Mouse (Mus musculus) hindbrain, embryonic 15.5 days (tissue): ENCODE results near the gene Olfr632. TPM values are rescaled to one million over a fixed set of nuclear protein-coding genes. Genes with fewer than 3 reads are reported as not detected.
"Not testable (repeated sequence)": the region's sequence is repeated elsewhere in the genome, so short reads cannot be mapped to it uniquely, and the experiment has no call there.

Source experiments
- ATAC-seq: fragments of 200-750 bp; cut with Nextera tagmentation; 2 replicates; pipeline ENCODE4 v1.8.0; 2017; ENCODE audit warnings: low read depth, moderate number of reproducible peaks, moderate TSS enrichment; ENCODE audit not compliant: low FRiP score
- H3K27ac ChIP-seq: fragments of 300-500 bp; sonication (generic); replicated peaks from 2 replicates; pipeline ENCODE4 v1.5.1; 2015; ENCODE audit warnings: mild to moderate bottlenecking, inconsistent platforms
- H3K27me3 ChIP-seq: fragments of 300-500 bp; sonication (generic); 2 replicates; pipeline ENCODE4 v1.6.1; 2015; ENCODE audit warnings: control low read depth, inconsistent platforms
- H3K36me3 ChIP-seq: fragments of 300-500 bp; sonication (generic); 2 replicates; pipeline ENCODE4 v1.6.1; 2015; ENCODE audit warnings: control low read depth, inconsistent platforms
- H3K4me1 ChIP-seq: fragments of 300-500 bp; sonication (generic); replicated peaks from 2 replicates; pipeline ENCODE4 v1.6.1; 2015; ENCODE audit warnings: control low read depth, inconsistent platforms
- H3K4me2 ChIP-seq: fragments of 300-500 bp; sonication (generic); 2 replicates; pipeline ENCODE4 v1.6.1; 2015; ENCODE audit warnings: moderate library complexity, mild to moderate bottlenecking, inconsistent platforms
- H3K4me3 ChIP-seq: fragments of 300-500 bp; sonication (generic); 2 replicates; pipeline ENCODE4 v1.5.1; 2015; ENCODE audit warnings: mild to moderate bottlenecking, inconsistent platforms
- H3K9ac ChIP-seq: fragments of 300-500 bp; sonication (generic); 2 replicates; pipeline ENCODE4 v1.6.1; 2015; ENCODE audit warnings: inconsistent platforms
- H3K9me3 ChIP-seq: fragments of 300-500 bp; sonication (generic); 2 replicates; pipeline ENCODE4 v1.6.1; 2016; ENCODE audit warnings: control low read depth, inconsistent platforms
- WGBS: fragments of 180-500 bp; shearing (Covaris S2); methylation state at CpG from one replicate; pipeline ENCODE4 v1.1.7; 2015; 5-methylcytosine and 5-hydroxymethylcytosine counted together
- polyA plus RNA-seq: library from polyadenylated mRNA; unstranded; fragments of >200 nt; fragmentation: Nextera tagmentation; extraction: Ambion mirVana; gene quantifications from 2 replicates; pipeline ENCODE4 v1.2.1, GENCODE M21; 2015

Olfr632 gene
- not detected in 2 replicates for polyA plus RNA-seq

DNA sequence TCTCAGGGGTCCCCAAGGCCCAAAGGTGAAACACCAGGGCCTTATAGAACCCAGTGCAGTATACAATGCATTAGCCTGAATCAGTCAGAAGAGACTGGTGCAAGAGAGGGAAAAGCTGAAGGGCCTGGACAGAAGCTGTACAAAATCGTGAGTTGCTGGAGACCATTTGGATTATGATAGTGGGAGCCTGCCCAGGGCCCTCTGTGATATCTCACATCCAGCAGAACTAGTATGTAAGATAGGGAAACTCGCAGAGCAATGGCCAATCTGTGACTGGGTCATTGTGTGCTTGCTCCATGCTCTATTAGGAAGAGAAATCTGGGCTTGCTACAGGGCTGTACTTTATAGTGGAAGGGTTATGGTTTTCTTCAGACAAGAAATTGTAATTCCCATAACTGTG, at the start of gene Olfr632:
Gene Olfr632 (plus strand): TSS at position 84 of the 400 bp plus-strand sequence.
- WGBS: 69% methylated on average over 2 of the region's 2 CpGs
- no peak within 1 kb of the TSS for H3K4me3 ChIP-seq
- no peak within 1 kb of the TSS for H3K27ac ChIP-seq
- H3K9ac ChIP-seq: no peak within 1 kb of the TSS
- no peaks in the 10 kb centered on the region for H3K9me3 ChIP-seq
- H3K4me2 ChIP-seq: no peak within 1 kb of the TSS
- no peak for ATAC-seq
- no peaks in the 10 kb centered on the region for H3K4me1 ChIP-seq
- H3K36me3 ChIP-seq: no peaks in the 10 kb centered on the region
- H3K27me3 ChIP-seq: no peaks in the 10 kb centered on the region

DNA sequence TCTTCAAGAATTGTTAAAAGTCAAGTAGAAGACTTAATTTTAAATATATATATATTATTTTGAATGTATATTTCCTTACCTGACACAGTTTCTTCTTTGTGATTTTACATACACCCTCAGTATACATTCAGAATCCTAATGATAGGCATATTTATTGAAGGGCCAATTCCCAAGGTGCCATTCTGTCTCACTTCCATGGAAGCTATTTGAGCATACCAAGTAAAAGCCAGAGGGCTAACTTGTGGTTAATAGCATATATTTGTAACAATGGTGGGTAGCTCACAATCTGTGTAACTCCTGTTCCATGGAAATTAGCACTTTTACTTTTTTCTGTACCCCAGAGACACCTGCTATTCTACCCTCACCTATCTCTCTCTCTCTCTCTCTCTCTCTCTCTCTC, 48.0 kb upstream of the Olfr632 start, which contains the start of gene Olfr66:
Gene Olfr66 (minus strand): TSS at position 101 of the 400 bp plus-strand sequence.
- no peaks in the 10 kb centered on the region for H3K36me3 ChIP-seq
- no peak within 1 kb of the TSS for H3K4me2 ChIP-seq
- H3K27me3 ChIP-seq: no peaks in the 10 kb centered on the region
- no peak within 1 kb of the TSS for H3K9ac ChIP-seq
- no peak within 1 kb of the TSS for H3K27ac ChIP-seq
- no peaks in the 10 kb centered on the region for H3K4me1 ChIP-seq
- no peaks in the 10 kb centered on the region for H3K9me3 ChIP-seq
- H3K4me3 ChIP-seq: no peak within 1 kb of the TSS
- ATAC-seq: no peak

DNA sequence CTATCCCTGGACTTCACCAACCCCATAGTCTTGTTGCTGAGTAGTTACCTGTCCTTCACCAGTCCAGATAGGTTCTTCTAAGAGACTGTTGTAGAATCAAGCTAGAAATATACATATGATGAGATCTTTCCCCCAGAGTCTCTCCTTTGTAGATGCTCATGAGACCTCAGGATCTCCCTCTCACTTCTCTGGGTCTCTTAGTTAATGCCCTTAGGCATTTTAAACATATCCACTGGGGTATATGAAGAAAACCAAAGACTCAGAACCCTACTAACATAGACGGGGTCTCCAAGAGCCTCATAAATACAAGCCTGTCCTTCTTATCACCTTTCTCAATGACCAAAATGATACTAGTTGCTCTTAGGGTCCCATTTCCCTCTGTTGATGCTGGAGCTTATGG, 39.8 kb upstream of the Olfr632 start, which contains the start of gene Olfr64:
Gene Olfr64 (minus strand): TSS at position 101 of the 400 bp plus-strand sequence.
- Histone ChIP-seq H3K4me1 (no peaks in the 10 kb centered on the region), H3K27ac (no peak within 1 kb of the TSS), H3K9ac (no peak within 1 kb of the TSS), H3K9me3 (no peaks in the 10 kb centered on the region), H3K4me2 (no peak within 1 kb of the TSS), H3K36me3 (no peaks in the 10 kb centered on the region), H3K4me3 (no peak within 1 kb of the TSS), H3K27me3 (no peaks in the 10 kb centered on the region)
- 86% methylated on average over 1 of the region's 1 CpGs for WGBS
- no peak for ATAC-seq

DNA sequence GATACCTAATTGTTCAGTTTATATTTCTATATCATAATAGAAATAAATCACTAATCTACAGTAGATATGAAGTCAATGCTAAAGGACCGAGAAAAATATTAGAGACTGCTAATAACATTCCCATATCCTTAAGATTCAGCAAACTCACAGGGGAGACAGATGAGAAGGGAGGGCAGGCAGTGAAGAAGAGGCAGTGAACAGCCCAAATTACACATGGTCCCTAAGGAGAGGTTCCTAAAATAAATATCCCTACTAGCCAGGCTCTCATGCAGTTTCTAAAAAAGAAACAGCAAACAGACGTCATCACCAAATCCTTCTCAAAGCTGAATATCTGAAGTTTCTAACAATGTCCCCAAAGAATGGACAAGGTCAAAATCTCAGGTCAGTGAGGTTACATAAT, 31.0 kb upstream of the Olfr632 start, which contains the start of gene Olfr65:
Gene Olfr65 (plus strand): TSS at position 301 of the 400 bp plus-strand sequence.
- ATAC-seq: no peak
- Histone ChIP-seq H3K27ac (no peak within 1 kb of the TSS), H3K9ac (no peak within 1 kb of the TSS), H3K4me3 (no peak within 1 kb of the TSS), H3K9me3 (no peaks in the 10 kb centered on the region), H3K4me2 (no peak within 1 kb of the TSS), H3K4me1 (no peaks in the 10 kb centered on the region), H3K36me3 (no peaks in the 10 kb centered on the region), H3K27me3 (no peaks in the 10 kb centered on the region)
- 86% methylated on average over 2 of the region's 2 CpGs for WGBS

DNA sequence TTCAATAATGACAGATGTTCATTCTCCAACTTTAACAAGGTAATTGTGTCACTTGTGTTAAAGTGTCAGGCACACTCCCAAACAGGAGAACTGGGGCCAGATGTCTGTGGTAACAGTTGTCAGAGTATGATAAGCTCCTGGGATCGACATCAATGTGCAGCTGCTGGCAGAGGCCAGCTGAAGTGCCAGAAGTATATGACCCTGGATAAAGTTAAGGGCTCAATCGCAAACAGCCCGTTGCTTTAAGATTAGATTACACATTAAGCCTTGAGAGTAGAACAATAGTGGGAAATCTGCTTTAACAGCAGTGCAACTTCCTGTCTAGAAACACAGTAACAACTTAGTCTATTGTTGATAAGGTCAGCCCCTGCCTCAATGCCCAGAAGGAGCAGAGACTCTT, 24.1 kb upstream of the Olfr632 start:
- 72% methylated on average over 3 of the region's 3 CpGs for WGBS
- no peak for ATAC-seq
- no peak overlapping the region for H3K27ac ChIP-seq
- H3K9me3 ChIP-seq: no peaks in the 10 kb centered on the region
- H3K9ac ChIP-seq: no peak overlapping the region
- no peaks in the 10 kb centered on the region for H3K36me3 ChIP-seq
- H3K4me1 ChIP-seq: no peaks in the 10 kb centered on the region
- no peak overlapping the region for H3K4me2 ChIP-seq
- no peak overlapping the region for H3K4me3 ChIP-seq
- no peaks in the 10 kb centered on the region for H3K27me3 ChIP-seq

DNA sequence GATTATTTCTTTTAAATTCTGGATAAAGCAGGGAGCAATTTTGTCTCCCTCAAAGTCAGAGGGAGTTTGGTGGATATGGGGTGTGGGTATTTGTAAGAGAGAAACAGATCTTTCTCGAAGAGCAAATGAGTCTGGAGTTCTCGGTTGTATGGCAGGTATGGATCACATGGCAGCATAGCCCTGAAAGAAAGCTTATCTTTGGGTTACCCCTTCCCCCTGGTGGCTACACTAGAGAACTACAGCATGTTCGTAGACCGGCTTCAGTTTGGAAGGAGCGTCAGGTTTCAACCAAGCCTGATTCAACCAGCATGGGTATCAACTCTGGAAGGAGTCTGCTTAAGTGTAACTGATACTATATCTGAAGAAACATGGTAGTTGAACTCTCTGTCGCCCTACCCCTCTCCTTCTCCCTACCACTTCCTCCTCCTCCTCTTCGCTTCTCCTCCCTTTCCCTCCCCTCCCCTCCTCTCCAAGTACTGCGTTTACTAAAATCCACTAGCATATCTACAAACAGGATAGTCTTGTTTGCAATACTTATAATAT, 21.1 kb upstream of the Olfr632 start:
- no peaks in the 10 kb centered on the region for H3K9me3 ChIP-seq
- no peak overlapping the region for H3K4me2 ChIP-seq
- no peak overlapping the region for H3K9ac ChIP-seq
- no peak overlapping the region for H3K27ac ChIP-seq
- no peaks in the 10 kb centered on the region for H3K4me1 ChIP-seq
- H3K36me3 ChIP-seq: no peaks in the 10 kb centered on the region
- H3K27me3 ChIP-seq: no peaks in the 10 kb centered on the region
- no peak overlapping the region for H3K4me3 ChIP-seq
- WGBS: 47% methylated on average over 8 of the region's 8 CpGs
- ATAC-seq: no peak

DNA sequence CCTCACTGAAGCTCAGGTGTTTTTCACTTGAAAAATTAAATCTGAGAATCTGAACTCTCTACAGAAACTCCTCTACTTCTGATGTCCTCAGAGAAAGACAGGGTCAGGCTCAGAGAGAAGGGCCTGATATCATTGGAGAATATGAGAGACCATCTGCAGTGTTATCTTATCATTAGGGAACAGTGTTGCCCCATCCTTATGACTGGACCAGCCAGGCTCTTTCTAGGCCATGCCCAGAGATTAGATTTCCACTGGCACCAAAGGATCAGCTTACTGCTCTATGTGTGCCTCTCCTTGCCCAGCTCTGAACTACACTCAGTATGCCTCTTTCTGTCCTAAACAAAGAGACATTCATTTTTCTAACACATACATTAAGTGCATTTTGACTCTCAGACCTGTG, 18.8 kb upstream of the Olfr632 start:
- Histone ChIP-seq H3K9me3 (no peaks in the 10 kb centered on the region), H3K4me1 (no peaks in the 10 kb centered on the region), H3K36me3 (no peaks in the 10 kb centered on the region), H3K9ac (no peak overlapping the region), H3K4me2 (no peak overlapping the region), H3K27ac (no peak overlapping the region), H3K27me3 (no peaks in the 10 kb centered on the region), H3K4me3 (no peak overlapping the region)
- no peak for ATAC-seq

DNA sequence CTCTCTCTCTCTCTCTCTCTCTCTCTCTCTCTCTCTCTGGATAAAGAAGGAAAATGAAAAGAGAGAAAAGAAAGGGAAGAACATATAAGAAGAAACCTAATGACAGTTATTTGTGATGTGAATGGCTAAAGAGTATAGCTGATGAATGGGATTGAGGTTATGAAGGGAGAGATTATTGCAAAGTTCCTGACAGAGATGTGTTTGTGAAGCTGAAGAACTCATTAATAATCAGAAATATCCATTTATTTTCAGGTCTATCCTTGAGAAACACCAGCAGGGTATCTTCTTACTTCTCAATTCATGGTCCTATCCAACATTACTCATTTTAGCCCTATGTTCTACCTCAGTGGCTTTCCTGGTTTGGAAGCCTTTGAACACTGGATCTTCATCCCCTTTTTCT, 5.6 kb upstream of the Olfr632 start, which contains the start of gene Olfr631:
Gene Olfr631 (plus strand): TSS at position 301 of the 400 bp plus-strand sequence.
- no peaks in the 10 kb centered on the region for H3K27me3 ChIP-seq
- no peak within 1 kb of the TSS for H3K4me2 ChIP-seq
- no peak within 1 kb of the TSS for H3K4me3 ChIP-seq
- H3K4me1 ChIP-seq: no peaks in the 10 kb centered on the region
- H3K9me3 ChIP-seq: no peaks in the 10 kb centered on the region
- no peak within 1 kb of the TSS for H3K9ac ChIP-seq
- no peak for ATAC-seq
- no peak within 1 kb of the TSS for H3K27ac ChIP-seq
- no peaks in the 10 kb centered on the region for H3K36me3 ChIP-seq

DNA sequence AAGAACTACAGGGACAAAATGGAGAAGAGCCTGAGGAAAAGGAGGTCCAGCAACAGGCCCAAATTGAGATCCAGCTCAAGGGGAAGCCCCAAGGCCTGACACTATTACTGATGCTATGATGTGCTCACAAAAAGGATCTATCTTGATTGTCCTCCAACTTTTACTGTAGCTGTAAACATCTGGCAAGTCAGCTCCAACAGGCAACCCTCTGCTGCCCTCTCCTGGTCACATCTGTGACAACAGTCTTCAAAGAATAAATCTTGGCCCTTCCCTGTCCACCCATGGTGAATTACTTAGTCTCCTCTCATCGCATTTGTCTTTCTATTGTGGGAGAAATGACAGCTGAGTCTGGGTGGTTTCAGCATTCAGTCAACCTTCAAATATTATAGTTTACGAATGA, 8.6 kb downstream of the Olfr632 start:
- no peaks in the 10 kb centered on the region for H3K9me3 ChIP-seq
- no peak for ATAC-seq
- H3K27ac ChIP-seq: no peak overlapping the region
- WGBS: 22% methylated on average over 2 of the region's 2 CpGs
- H3K27me3 ChIP-seq: no peaks in the 10 kb centered on the region
- no peaks in the 10 kb centered on the region for H3K4me1 ChIP-seq
- H3K9ac ChIP-seq: no peak overlapping the region
- H3K4me3 ChIP-seq: no peak overlapping the region
- H3K36me3 ChIP-seq: no peaks in the 10 kb centered on the region
- H3K4me2 ChIP-seq: no peak overlapping the region

DNA sequence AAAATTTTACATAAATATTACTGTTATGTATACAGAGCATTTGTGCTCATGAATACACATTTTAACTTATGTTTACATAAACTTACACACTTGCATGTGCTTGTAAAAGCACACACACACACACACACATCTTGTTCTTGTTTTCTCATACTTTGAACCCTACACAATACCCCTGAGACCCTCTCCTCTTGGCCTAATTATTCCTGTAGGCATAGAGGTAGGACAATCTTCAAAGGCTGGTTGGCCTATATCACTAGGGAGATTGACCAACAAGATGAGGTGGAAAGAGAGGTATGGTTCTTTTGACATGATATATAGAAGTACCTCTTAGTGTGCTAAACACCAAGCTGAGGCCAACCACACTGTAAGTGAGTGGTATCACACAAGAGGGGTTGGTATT, 10.0 kb downstream of the Olfr632 start, which contains the start of gene Olfr633:
Gene Olfr633 (plus strand): TSS at position 301 of the 400 bp plus-strand sequence.
- no peak within 1 kb of the TSS for H3K4me2 ChIP-seq
- no peak within 1 kb of the TSS for H3K9ac ChIP-seq
- H3K9me3 ChIP-seq: no peaks in the 10 kb centered on the region
- H3K27ac ChIP-seq: no peak within 1 kb of the TSS
- H3K36me3 ChIP-seq: no peaks in the 10 kb centered on the region
- no peak within 1 kb of the TSS for H3K4me3 ChIP-seq
- no peak for ATAC-seq
- no peaks in the 10 kb centered on the region for H3K27me3 ChIP-seq
- H3K4me1 ChIP-seq: no peaks in the 10 kb centered on the region

DNA sequence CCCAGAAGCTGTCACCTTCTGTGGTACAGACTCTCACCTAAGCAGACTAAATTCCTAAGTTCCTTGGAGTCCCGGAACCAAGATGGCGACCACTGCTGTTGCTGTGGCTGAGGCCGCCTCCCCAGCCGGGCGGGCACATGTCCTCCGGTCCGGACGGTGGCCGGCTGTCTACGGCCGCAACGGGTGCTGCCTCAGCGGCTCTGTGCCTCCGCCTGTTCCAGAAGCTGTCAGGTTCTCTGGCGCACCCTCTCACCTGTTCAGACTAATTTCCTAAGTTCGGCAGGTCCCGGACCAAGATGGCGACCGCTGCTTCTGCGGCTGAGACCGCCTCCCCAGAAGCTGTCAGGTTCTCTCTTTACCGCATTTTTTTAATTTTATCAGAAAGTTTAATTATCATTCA, 32.7 kb downstream of the Olfr632 start:
- WGBS: 96% methylated on average over 22 of the region's 22 CpGs
- H3K36me3 ChIP-seq, H3K27ac ChIP-seq, H3K4me2 ChIP-seq, ATAC-seq, H3K9ac ChIP-seq, H3K27me3 ChIP-seq, H3K9me3 ChIP-seq, H3K4me1 ChIP-seq, H3K4me3 ChIP-seq: not testable (repeated sequence)

DNA sequence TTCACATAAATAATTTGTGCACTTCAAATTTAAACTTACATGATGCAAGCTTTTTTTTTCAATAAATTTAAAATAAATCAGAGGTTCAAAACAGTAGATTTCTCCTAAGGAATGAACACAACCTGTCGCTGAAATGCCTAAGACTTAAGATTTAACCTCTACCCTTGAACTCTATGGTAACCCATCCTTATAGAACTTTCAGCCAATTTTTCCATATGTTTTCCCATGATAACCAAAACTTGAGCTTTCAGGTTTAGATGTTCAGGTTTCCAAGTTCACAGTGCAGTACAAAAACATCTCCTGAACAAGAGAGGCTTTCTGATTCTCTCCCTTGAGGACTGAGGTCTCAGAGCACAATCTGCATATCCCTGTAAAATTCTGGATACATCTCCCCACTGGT, 36.7 kb downstream of the Olfr632 start, which contains the start of gene Olfr635:
Gene Olfr635 (plus strand): TSS at position 301 of the 400 bp plus-strand sequence.
- Histone ChIP-seq H3K9me3 (no peaks in the 10 kb centered on the region), H3K4me2 (no peak within 1 kb of the TSS), H3K27ac (no peak within 1 kb of the TSS), H3K9ac (no peak within 1 kb of the TSS), H3K36me3 (no peaks in the 10 kb centered on the region), H3K27me3 (no peaks in the 10 kb centered on the region), H3K4me1 (no peaks in the 10 kb centered on the region), H3K4me3 (no peak within 1 kb of the TSS)
- no peak for ATAC-seq
- WGBS: 81% methylated on average over 1 of the region's 1 CpGs

DNA sequence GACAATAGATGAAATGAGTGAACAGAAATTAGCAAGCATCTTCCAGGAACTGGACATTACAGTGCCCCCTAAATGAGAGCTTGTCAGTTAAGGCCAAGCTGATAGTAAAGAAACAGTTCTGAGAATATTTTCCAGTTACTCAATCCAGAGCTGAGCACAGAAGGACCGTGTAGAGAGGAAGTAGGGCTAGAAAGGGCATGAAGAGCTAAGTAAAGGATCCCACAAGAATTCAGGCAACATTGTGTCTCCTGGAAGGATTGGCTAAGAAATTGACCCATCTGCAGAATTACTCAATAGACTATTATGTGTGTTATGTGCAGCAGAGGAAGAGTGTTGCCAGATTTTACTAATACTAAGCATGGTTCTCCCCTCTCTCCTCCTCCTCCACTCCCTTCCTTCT, 37.6 kb downstream of the Olfr632 start:
- ATAC-seq: no peak
- H3K27ac ChIP-seq: no peak overlapping the region

More for the DNA sequence above, 37.6 kb downstream of the Olfr632 start:
- no peaks in the 10 kb centered on the region for H3K36me3 ChIP-seq
- no peak overlapping the region for H3K4me3 ChIP-seq
- no peaks in the 10 kb centered on the region for H3K4me1 ChIP-seq
- no peaks in the 10 kb centered on the region for H3K27me3 ChIP-seq
- no peak overlapping the region for H3K4me2 ChIP-seq
- 77% methylated on average over 1 of the region's 1 CpGs for WGBS
- H3K9ac ChIP-seq: no peak overlapping the region
- no peaks in the 10 kb centered on the region for H3K9me3 ChIP-seq
